Mouse (Mus musculus): ENCODE measurements around the gene Gm5868. TPM values are rescaled to one million over a fixed set of nuclear protein-coding genes. Genes with fewer than 3 reads are reported as not detected.
"Not testable (repeated sequence)": the region's sequence is repeated elsewhere in the genome, so short reads cannot be mapped to it uniquely, and the experiment has no call there.

Gm5868 gene
- polyA plus RNA-seq, 1 experiment from 2014 or later: 3.7 TPM

DNA sequence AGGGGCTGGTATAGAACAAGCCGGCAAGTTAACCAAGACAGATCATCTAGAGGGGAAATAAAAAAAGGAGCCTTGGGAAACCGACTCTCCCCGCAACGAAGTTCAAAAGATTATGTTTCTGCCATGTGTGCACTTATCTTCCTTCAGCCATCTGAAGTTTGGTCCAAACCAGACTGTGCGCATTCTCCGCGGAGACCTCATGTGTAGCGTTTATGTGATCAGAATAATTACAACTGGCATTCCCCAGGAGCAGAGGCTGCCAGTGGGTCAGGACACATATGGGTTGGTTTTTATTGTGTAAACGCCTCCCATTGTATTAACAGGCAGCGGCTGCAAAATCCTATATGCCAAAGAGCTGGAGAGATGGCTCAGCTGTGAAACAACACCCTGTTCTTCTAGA, 7.8 kb downstream of the Gm5868 start:
- not testable (repeated sequence) for H3K4me3 ChIP-seq; H3K4me1 ChIP-seq; H3K9me3 ChIP-seq (replicated peaks); H3K27ac ChIP-seq (replicated peaks); H3K36me3 ChIP-seq
- DNase-seq (ENCODE audit: low spot score): peak; percentile 25
- peaks cover 56% of the 10 kb centered on the region for H3K27me3 ChIP-seq (ENCODE audit: low read depth, poor library complexity, severe bottlenecking)
- WGBS: 65% methylated on average over 10 of the region's 10 CpGs

DNA sequence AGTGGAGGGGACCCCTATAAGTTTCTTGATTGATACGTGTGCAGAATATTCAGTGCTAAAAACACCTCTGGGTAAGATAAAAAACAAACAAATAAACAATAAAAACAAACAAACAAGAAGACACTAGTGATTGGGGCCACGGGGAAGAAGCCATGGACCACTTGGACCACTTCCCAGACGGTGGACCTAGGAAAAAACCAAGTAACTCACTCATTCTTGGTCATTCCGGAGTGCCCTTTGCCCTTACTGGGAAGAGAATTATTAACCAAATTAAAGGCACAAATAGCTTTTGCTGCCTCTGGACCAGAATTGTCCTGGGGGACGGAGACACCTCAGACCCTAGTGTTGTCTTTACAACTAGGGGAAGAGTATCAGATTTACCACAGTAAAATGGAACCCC, 21.7 kb downstream of the Gm5868 start:
- no peak overlapping the region for H3K4me3 ChIP-seq
- no peaks in the 10 kb centered on the region for H3K4me1 ChIP-seq
- no peaks in the 10 kb centered on the region for H3K27me3 ChIP-seq (ENCODE audit: low read depth, poor library complexity, severe bottlenecking)
- WGBS: 92% methylated on average over 5 of the region's 5 CpGs
- peaks cover 15% of the 10 kb centered on the region for H3K9me3 ChIP-seq (replicated peaks)
- DNase-seq (ENCODE audit: low spot score): no peak
- H3K27ac ChIP-seq (replicated peaks): no peak overlapping the region
- no peaks in the 10 kb centered on the region for H3K36me3 ChIP-seq

DNA sequence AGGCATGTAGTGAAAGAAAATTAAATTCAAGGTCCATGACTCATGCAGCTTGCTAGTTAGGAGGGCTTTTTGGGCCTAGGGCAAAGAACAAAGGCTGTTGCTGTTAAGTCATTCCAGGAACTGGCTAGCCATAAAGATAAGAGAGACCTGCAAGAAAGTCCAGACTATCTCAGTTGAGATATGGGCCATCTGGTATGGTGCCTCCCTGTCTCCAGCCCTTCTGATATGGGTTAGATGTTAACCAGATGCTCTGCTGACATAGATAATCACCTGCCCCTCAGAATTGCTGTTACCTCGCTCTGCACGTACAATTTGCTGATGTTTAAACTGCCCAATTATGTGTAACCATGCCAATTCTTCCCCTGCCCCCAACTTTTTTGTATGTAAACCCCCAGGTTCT, 24.2 kb downstream of the Gm5868 start:
- H3K27ac ChIP-seq (replicated peaks); H3K4me3 ChIP-seq; H3K36me3 ChIP-seq; H3K27me3 ChIP-seq (ENCODE audit: low read depth, poor library complexity, severe bottlenecking); DNase-seq (ENCODE audit: low spot score); H3K9me3 ChIP-seq (replicated peaks): not testable (repeated sequence)
- H3K4me1 ChIP-seq: peaks cover 11% of the 10 kb centered on the region
- 84% methylated on average over 2 of the region's 2 CpGs for WGBS

DNA sequence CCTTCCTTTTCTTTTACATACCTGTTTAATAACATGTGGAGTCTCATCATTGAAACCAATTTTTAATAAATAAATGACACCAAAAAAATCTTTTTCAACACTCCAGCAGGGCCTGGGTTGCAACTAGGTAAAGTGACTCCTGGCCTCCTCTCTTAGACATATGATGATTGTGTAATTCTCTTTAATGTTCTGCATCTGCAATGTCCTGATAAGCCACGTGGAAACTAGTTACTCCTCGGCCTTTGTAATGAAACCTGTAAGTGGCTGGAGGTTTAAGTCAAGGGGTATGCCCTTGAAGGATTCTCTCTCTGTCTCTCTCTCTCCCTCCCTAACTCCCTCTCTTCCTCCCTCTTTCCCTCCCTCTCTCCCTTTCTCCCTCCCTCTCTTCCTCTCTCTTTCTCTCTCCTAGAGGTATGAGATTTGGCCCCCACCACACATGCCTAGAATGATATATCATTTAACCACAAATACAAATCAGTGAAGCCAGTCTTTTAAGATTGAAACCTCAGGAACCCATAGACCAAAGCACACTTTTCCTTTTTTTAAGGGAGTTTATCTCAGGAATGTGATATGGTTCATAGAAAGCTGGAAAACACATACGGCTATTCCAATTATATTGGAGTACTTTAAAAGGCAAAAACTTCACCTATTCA, 26.2 kb downstream of the Gm5868 start:
- H3K27me3 ChIP-seq (ENCODE audit: low read depth, poor library complexity, severe bottlenecking): no peaks in the 10 kb centered on the region
- WGBS: 79% methylated on average over 3 of the region's 3 CpGs
- H3K4me3 ChIP-seq: no peak overlapping the region
- peaks cover under 1% of the 10 kb centered on the region for H3K36me3 ChIP-seq
- no peak overlapping the region for H3K27ac ChIP-seq (replicated peaks)
- H3K4me1 ChIP-seq: peaks cover 17% of the 10 kb centered on the region
- no peak for DNase-seq (ENCODE audit: low spot score)
- H3K9me3 ChIP-seq (replicated peaks): no peaks in the 10 kb centered on the region

GRCm38 (mm10) chr5:72559544-72560049, 27.8 kb downstream of the Gm5868 start, which contains the start of gene Nfxl1:
Gene Nfxl1 (minus strand): TSS chr5:72559684.
- 0% methylated on average over 42 of the region's 42 CpGs for WGBS

GRCm38 (mm10) chr5:72558716-72559526, 28.4 kb downstream of the Gm5868 start:
- no peaks in the 10 kb centered on the region for H3K9me3 ChIP-seq (replicated peaks)
- peaks cover 17% of the 10 kb centered on the region for H3K4me1 ChIP-seq
- H3K36me3 ChIP-seq: peaks cover 23% of the 10 kb centered on the region
- peak overlapping the region; percentile 95 for H3K27ac ChIP-seq (replicated peaks)
- no peak for DNase-seq (ENCODE audit: low spot score)
- under 1% methylated on average over 57 of the region's 57 CpGs for WGBS
- H3K27me3 ChIP-seq (ENCODE audit: low read depth, poor library complexity, severe bottlenecking): no peaks in the 10 kb centered on the region
- peak overlapping the region; percentile 93 for H3K4me3 ChIP-seq

More at GRCm38 (mm10) chr5:72559544-72560049, 27.8 kb downstream of the Gm5868 start, which contains the start of gene Nfxl1:
- Histone ChIP-seq H3K36me3 (peaks cover 16% of the 10 kb centered on the region), H3K27ac (replicated peaks) (peak within 1 kb of the TSS; percentile 95), H3K9me3 (replicated peaks) (no peaks in the 10 kb centered on the region), H3K27me3 (ENCODE audit: low read depth, poor library complexity, severe bottlenecking) (no peaks in the 10 kb centered on the region), H3K4me3 (peak within 1 kb of the TSS; percentile 93), H3K4me1 (peaks cover 17% of the 10 kb centered on the region)
- peak; percentile 95 for DNase-seq (ENCODE audit: low spot score)

- 93% methylated on average over 3 of the region's 3 CpGs for WGBS
- no peak for DNase-seq (ENCODE audit: low spot score)
- H3K36me3 ChIP-seq: peaks cover 46% of the 10 kb centered on the region
- no peak overlapping the region for H3K27ac ChIP-seq (replicated peaks)
- no peak overlapping the region for H3K4me3 ChIP-seq
- H3K27me3 ChIP-seq (ENCODE audit: low read depth, poor library complexity, severe bottlenecking): no peaks in the 10 kb centered on the region
- no peaks in the 10 kb centered on the region for H3K9me3 ChIP-seq (replicated peaks)
- peaks cover 17% of the 10 kb centered on the region for H3K4me1 ChIP-seq
Measured at GRCm38 (mm10) chr5:72556245-72556644, 31.1 kb downstream of the Gm5868 start.

GRCm38 (mm10) chr5:72551209-72551608, 36.1 kb downstream of the Gm5868 start:
- Histone ChIP-seq H3K27me3 (ENCODE audit: low read depth, poor library complexity, severe bottlenecking) (no peaks in the 10 kb centered on the region), H3K27ac (replicated peaks) (no peak overlapping the region), H3K9me3 (replicated peaks) (no peaks in the 10 kb centered on the region), H3K4me1 (no peaks in the 10 kb centered on the region), H3K36me3 (peaks cover 65% of the 10 kb centered on the region), H3K4me3 (no peak overlapping the region)
- no peak for DNase-seq (ENCODE audit: low spot score)
- WGBS: 95% methylated on average over 3 of the region's 3 CpGs

Other genes starting within 250 kb of the Gm5868 start
- gene Corin, start 83.1 kb downstream of the Gm5868 start, polyA plus RNA-seq (2016; fragmentation: Nextera tagmentation; extraction: Ambion mirVana): 5.0 and 5.7 TPM in 2 replicates
- gene Nfxl1, start 27.9 kb downstream of the Gm5868 start, polyA plus RNA-seq (2016; fragmentation: Nextera tagmentation; extraction: Ambion mirVana): 17.8 and 20.4 TPM in 2 replicates
- 0.54 and 1.2 TPM in 2 replicates for gene Zar1, start 6.3 kb downstream of the Gm5868 start, polyA plus RNA-seq (2016; fragmentation: Nextera tagmentation; extraction: Ambion mirVana)
- not detected in 2 replicates for gene Cnga1, start 56.7 kb upstream of the Gm5868 start, polyA plus RNA-seq (2016; fragmentation: Nextera tagmentation; extraction: Ambion mirVana)
- 0.48 and 0.51 TPM in 2 replicates for gene Nipal1, start 60.2 kb upstream of the Gm5868 start, polyA plus RNA-seq (2016; fragmentation: Nextera tagmentation; extraction: Ambion mirVana)
- gene Txk, start 165.2 kb upstream of the Gm5868 start, polyA plus RNA-seq (2016; fragmentation: Nextera tagmentation; extraction: Ambion mirVana): 0.06 TPM in 1 of 2 replicates, not detected in the other